Mouse (Mus musculus) stomach, embryonic 14.5 days (tissue): ENCODE data around the gene Bcar1. TPM values are rescaled to one million over a fixed set of nuclear protein-coding genes. Genes with fewer than 3 reads are reported as not detected.

Experiments
- ATAC-seq: fragments of 200-750 bp; cut with Nextera tagmentation; 2 replicates; pipeline ENCODE4 v1.8.0; 2017; ENCODE audit warnings: low read depth, moderate TSS enrichment; ENCODE audit not compliant: insufficient number of reproducible peaks, insufficient read depth, low FRiP score
- H3K27ac ChIP-seq: fragments of 300-500 bp; sonication (generic); 2 replicates; pipeline ENCODE4 v1.5.1; 2014; ENCODE audit warnings: mild to moderate bottlenecking, low read length, moderate library complexity, mixed read lengths
- H3K27me3 ChIP-seq: fragments of 300-500 bp; sonication (generic); 2 replicates; pipeline ENCODE4 v1.6.1; 2014; ENCODE audit warnings: low read length, control low read depth, mixed read lengths; ENCODE audit not compliant: control insufficient read depth, insufficient read depth
- H3K36me3 ChIP-seq: fragments of 300-500 bp; sonication (generic); 2 replicates; pipeline ENCODE4 v1.6.1; 2014; ENCODE audit warnings: mild to moderate bottlenecking, control low read depth, low read length, moderate library complexity, mixed read lengths; ENCODE audit not compliant: control insufficient read depth, insufficient read depth
- H3K4me1 ChIP-seq: fragments of 300-500 bp; sonication (generic); 2 replicates; pipeline ENCODE4 v1.6.1; 2014; ENCODE audit warnings: low read length, control low read depth, mixed read lengths; ENCODE audit not compliant: control insufficient read depth, insufficient read depth
- H3K4me2 ChIP-seq: fragments of 300-500 bp; sonication (generic); replicated peaks from 2 replicates; pipeline ENCODE4 v1.6.1; 2014; ENCODE audit warnings: low read depth, low read length, control low read depth
- H3K4me3 ChIP-seq: fragments of 300-500 bp; sonication (generic); 2 replicates; pipeline ENCODE4 v1.5.1; 2014; ENCODE audit warnings: low read depth, low read length, control low read depth
- H3K9ac ChIP-seq: fragments of 300-500 bp; sonication (generic); replicated peaks from 2 replicates; pipeline ENCODE4 v1.6.1; 2014; ENCODE audit warnings: low read depth, mild to moderate bottlenecking, control low read depth, low read length, moderate library complexity, mixed read lengths
- H3K9me3 ChIP-seq: fragments of 300-500 bp; sonication (generic); 2 replicates; pipeline ENCODE4 v1.6.1; 2016; ENCODE audit warnings: low read depth, low read length, control low read depth; ENCODE audit not compliant: control insufficient read depth
- WGBS: fragments of 180-500 bp; shearing (Covaris S2); extraction: QIAGEN DNeasy Blood & Tissue Kit; methylation state at CpG from one replicate; pipeline ENCODE4 v1.1.7; 2014; 5-methylcytosine and 5-hydroxymethylcytosine counted together
- microRNA-seq: library from miRNA; unstranded; fragments of <30 nt; microRNA quantifications from one replicate; pipeline ENCODE4, GENCODE M21; 2016
- polyA plus RNA-seq: library from polyadenylated mRNA; unstranded; fragments of >200 nt; fragmentation: Nextera tagmentation; extraction: Ambion mirVana; gene quantifications from 2 replicates; pipeline ENCODE4 v1.2.1, GENCODE M21; 2014

The Bcar1 gene
- polyA plus RNA-seq, 1 experiment from 2014 or later, result 46.5 TPM

- no peak for ATAC-seq
- no peak overlapping the region for H3K4me2 ChIP-seq
- no peak overlapping the region for H3K9ac ChIP-seq
- peaks cover 9% of the 10 kb centered on the region; the same call in 1 of the 2 replicates for H3K36me3 ChIP-seq
- H3K27me3 ChIP-seq, result no peaks in the 10 kb centered on the region
- no peak overlapping the region for H3K4me3 ChIP-seq
- no peaks in the 10 kb centered on the region for H3K9me3 ChIP-seq
- H3K27ac ChIP-seq, result no peak overlapping the region
- H3K4me1 ChIP-seq, result no peaks in the 10 kb centered on the region
- 81% methylated on average over 3 of the region's 3 CpGs for WGBS
These were observed 81.1 kb downstream of the Bcar1 start for GRCm38 (mm10) chr8:111662473-111662872.

Small RNA genes lying within 50 kb of the gene (microRNA-seq; reads per million reads assigned to microRNA genes)
- not detected for gene Mir7076

Other genes starting within 250 kb of the Bcar1 start
- 5.4 and 6.8 TPM in 2 replicates for gene Wdr59, start 221.7 kb downstream of the Bcar1 start, polyA plus RNA-seq
- gene Znrf1, start 207.7 kb downstream of the Bcar1 start, polyA plus RNA-seq, result 36.9 and 37.7 TPM in 2 replicates
- 1.3 and 1.5 TPM in 2 replicates for gene Ldhd, start 113.4 kb downstream of the Bcar1 start, polyA plus RNA-seq
- gene Zfp1, start 100.4 kb downstream of the Bcar1 start, polyA plus RNA-seq, result 26.3 and 26.7 TPM in 2 replicates
- gene Ctrb1, start 52.8 kb downstream of the Bcar1 start, polyA plus RNA-seq, result 201 TPM in 1 of 2 replicates, not detected in the other
- gene Cfdp1, start 110.5 kb upstream of the Bcar1 start, polyA plus RNA-seq, result 206 and 215 TPM in 2 replicates
- 9.7 and 11.8 TPM in 2 replicates for gene Tmem170, start 132.9 kb upstream of the Bcar1 start, polyA plus RNA-seq
- 3.0 and 3.9 TPM in 2 replicates for gene Chst5, start 166.6 kb upstream of the Bcar1 start, polyA plus RNA-seq
- 14.8 and 16.6 TPM in 2 replicates for gene Tmem231, start 190.1 kb upstream of the Bcar1 start, polyA plus RNA-seq
- gene Gabarapl2, start 196.9 kb upstream of the Bcar1 start, polyA plus RNA-seq, result 187 and 189 TPM in 2 replicates
- gene Adat1, start 248.5 kb upstream of the Bcar1 start, polyA plus RNA-seq, result 8.9 and 9.5 TPM in 2 replicates